33 mouse cellular contexts compared by ENCODE assay signal in the genomic region with DNA sequence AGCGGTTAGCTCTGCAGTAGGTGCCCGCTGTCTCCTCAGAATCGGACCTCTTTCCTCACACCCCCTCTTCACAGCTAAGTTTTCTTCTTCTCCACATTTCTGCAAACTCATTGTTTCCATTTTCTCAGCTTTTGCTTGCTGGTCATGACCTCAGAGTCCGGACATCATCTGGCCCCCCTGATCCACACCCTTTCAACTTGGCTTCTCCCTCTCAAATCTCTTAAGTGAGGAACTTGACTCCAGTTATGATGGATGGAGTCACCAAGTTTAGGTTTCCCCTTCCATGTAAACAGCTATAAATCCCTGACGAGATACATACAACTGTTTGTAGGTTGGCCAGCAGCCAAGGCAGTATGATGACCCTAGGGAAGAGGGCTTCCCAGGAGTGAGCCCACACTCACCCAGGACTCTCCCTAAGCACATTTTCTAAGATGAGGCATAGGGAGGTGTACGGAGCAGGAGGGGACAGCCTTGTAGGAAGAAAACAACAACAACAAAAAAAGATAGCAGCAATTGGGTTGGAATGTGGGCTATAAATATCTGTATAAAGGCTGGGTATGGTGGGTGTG.
A peak's percentile ranks its signal among the peaks of the same experiment; 100 is the strongest.
DNase-seq lines count a peak whose midpoint lies in the region; ATAC-seq and TF ChIP-seq lines count a peak whose summit lies in the region.
"Had no signal": no experiment of that assay in that cellular context is flagged by ENCODE, and none has a peak within 500 bp of the region (broad histone marks: within the 10 kb centered on the region; RNA-seq: fewer than 3 reads in every experiment).

No protein-coding gene starts in this region.

- no peak for TF ChIP-seq POLR2A in CH12.LX (IDR thresholded peaks at IDR 0.05; ENCODE audit: low read depth, low read length)

- no peaks in the 10 kb centered on the region for H3K4me1 ChIP-seq in kidney, postnatal 0 days (replicated peaks; ENCODE audit: insufficient read depth, low read length)
- peaks cover 4% of the 10 kb centered on the region; the same call in 1 of the 2 replicates for H3K4me1 ChIP-seq in lung, embryonic 16.5 days (replicated peaks; ENCODE audit: control insufficient read depth, insufficient read depth, low read length)
- peaks cover 21 to 41% of the 10 kb centered on the region in 2 experiments for H3K4me1 ChIP-seq in CH12.LX (ENCODE audit: control insufficient read depth in 1 of 2, insufficient read depth in 2 of 2)
- no peaks in the 10 kb centered on the region for H3K4me1 ChIP-seq in midbrain, postnatal 0 days (ENCODE audit: insufficient read depth, low read length)
- H3K4me1 ChIP-seq: embryonic facial prominence, embryonic 13.5 days; heart, embryonic 12.5 days; limb, embryonic 10.5 days; limb, embryonic 15.5 days; midbrain, embryonic 10.5 days; midbrain, embryonic 15.5 days; neural tube, embryonic 12.5 days had no signal

- ATAC-seq in kidney, postnatal 0 days (replicated peaks; ENCODE audit: low FRiP score, low read depth), result no peak
- peak; percentile 78 for ATAC-seq in lung, embryonic 16.5 days (ENCODE audit: low read depth)
- no peak for ATAC-seq in midbrain, postnatal 0 days (ENCODE audit: low FRiP score)
- no peak for ATAC-seq in activated CD4-positive, CD25-positive, alpha-beta regulatory T cell, adult 4 months
- ATAC-seq: forebrain, embryonic 16.5 days; midbrain, embryonic 15.5 days; Patski had no signal

- peak; percentile 22 for DNase-seq in kidney, postnatal 0 days (ENCODE audit: low spot score)
- no peak for DNase-seq in kidney, postnatal 36 days
- DNase-seq in lung, postnatal 25 days (ENCODE audit: low spot score), result no peak
- DNase-seq in CH12.LX (ENCODE audit: extremely low read depth) (no peak), ZHBTc4 (ENCODE audit: low read depth, low spot score) (peak; percentile 23)
- DNase-seq in midbrain, postnatal 0 days (ENCODE audit: low spot score), result no peak
- DNase-seq: adrenal gland, postnatal 25 days; cerebellum, adult 11-12 months; cerebellum, adult 9-11 months; embryo, embryonic 11 days; gastrocnemius, adult 2 months; heart, adult 2 months; heart, postnatal 4 days; layer of hippocampus, postnatal 36 days; liver, embryonic 13.5 days; right cerebral cortex, adult 18-20 months; spleen, adult 18-20 months had no signal

- TF ChIP-seq EP300 in CH12.LX (IDR thresholded peaks at IDR 0.05; ENCODE audit: low read length), result no peak

- no peak for TF ChIP-seq RAD21 in CH12.LX (IDR thresholded peaks at IDR 0.05; ENCODE audit: low read depth, low read length)

- no peaks in the 10 kb centered on the region for H3K79me2 ChIP-seq in CH12.LX (replicated peaks; ENCODE audit: control insufficient read depth, extremely low read depth, insufficient read depth, poor library complexity, severe bottlenecking)

- 47% methylated on average over 6 of the region's 6 CpGs for WGBS in kidney, postnatal 0 days
- WGBS in lung, embryonic 16.5 days, result 49% methylated on average over 6 of the region's 6 CpGs
- 92% methylated on average over 6 of the region's 6 CpGs for WGBS in midbrain, postnatal 0 days

- no peaks in the 10 kb centered on the region for H3K36me3 ChIP-seq in kidney, postnatal 0 days (ENCODE audit: insufficient read depth, low read length)
- no peaks in the 10 kb centered on the region for H3K36me3 ChIP-seq in lung, embryonic 16.5 days (ENCODE audit: control insufficient read depth, insufficient read depth, low read length)
- H3K36me3 ChIP-seq in CH12.LX (replicated peaks in 1 of 2; ENCODE audit: control insufficient read depth in 1 of 2, insufficient read depth in 1 of 2, low read length in 1 of 2), result no peaks in the 10 kb centered on the region
- H3K36me3 ChIP-seq in midbrain, postnatal 0 days (ENCODE audit: insufficient read depth, low read length), result no peaks in the 10 kb centered on the region
- H3K36me3 ChIP-seq: embryonic facial prominence, embryonic 13.5 days; G1E; heart, embryonic 12.5 days; limb, embryonic 10.5 days; limb, embryonic 15.5 days; liver, embryonic 13.5 days; midbrain, embryonic 10.5 days; midbrain, embryonic 15.5 days; neural tube, embryonic 12.5 days had no signal

- H3K27ac ChIP-seq in kidney, postnatal 0 days, result no peak overlapping the region
- peak overlapping the region; percentile 41; the same call in 1 of the 2 replicates for H3K27ac ChIP-seq in lung, embryonic 16.5 days (ENCODE audit: low read length)
- H3K27ac ChIP-seq in CH12.LX (ENCODE audit: insufficient read depth, low read depth), result no peak overlapping the region
- H3K27ac ChIP-seq in midbrain, postnatal 0 days (ENCODE audit: low read depth, low read length), result no peak overlapping the region
- H3K27ac ChIP-seq: embryonic facial prominence, embryonic 13.5 days; gastrocnemius, adult 2 months; heart, adult 2 months; hindbrain, embryonic 14.5 days; limb, embryonic 10.5 days; limb, embryonic 15.5 days; liver, embryonic 13.5 days; macrophage; midbrain, embryonic 10.5 days; midbrain, embryonic 15.5 days; neural tube, embryonic 12.5 days had no signal

- no peak overlapping the region for H3K4me2 ChIP-seq in kidney, postnatal 0 days (ENCODE audit: low read length)
- H3K4me2 ChIP-seq in lung, embryonic 16.5 days (ENCODE audit: low read depth, low read length), result no peak overlapping the region
- no peak overlapping the region for H3K4me2 ChIP-seq in CH12.LX (ENCODE audit: insufficient read depth, low read depth, poor library complexity, severe bottlenecking)
- no peak overlapping the region for H3K4me2 ChIP-seq in midbrain, postnatal 0 days (ENCODE audit: low read depth, low read length, poor library complexity, severe bottlenecking)
- H3K4me2 ChIP-seq: embryonic facial prominence, embryonic 13.5 days; heart, embryonic 12.5 days; hindbrain, embryonic 14.5 days; limb, embryonic 15.5 days; liver, embryonic 13.5 days; midbrain, embryonic 15.5 days; neural tube, embryonic 12.5 days had no signal

- in situ Hi-C loops in CH12.LX (cut with MboI; ENCODE audit: low pct_ligation_motif_present, low pct_unique_long_range_greater_than_20kb, low sequenced_read_pairs), result loop anchor here (5.0 kb wide), 1 partner anchor 81 kb away; a partner anchor contains a TSS

- dilution Hi-C loops in CH12.LX (cut with MboI; ENCODE audit: extremely low pct_ligation_motif_present, extremely low pct_unique_long_range_greater_than_20kb, low sequenced_read_pairs), result no loop called here

- H3K4me3 ChIP-seq in kidney, postnatal 0 days (replicated peaks; ENCODE audit: low read depth, low read length), result no peak overlapping the region
- no peak overlapping the region for H3K4me3 ChIP-seq in lung, embryonic 16.5 days (ENCODE audit: low read length)
- H3K4me3 ChIP-seq in CH12.LX (replicated peaks in 1 of 3; ENCODE audit: low read depth in 2 of 3, low read length in 2 of 3, poor library complexity in 1 of 3), result no peak overlapping the region
- H3K4me3 ChIP-seq in midbrain, postnatal 0 days (ENCODE audit: low read depth, low read length), result no peak overlapping the region
- H3K4me3 ChIP-seq: embryonic facial prominence, embryonic 13.5 days; erythroblast, embryonic 14.5 days; gastrocnemius, adult 2 months; heart, adult 2 months; heart, embryonic 12.5 days; limb, embryonic 10.5 days; limb, embryonic 15.5 days; liver, embryonic 13.5 days; midbrain, embryonic 10.5 days; midbrain, embryonic 15.5 days; myocyte; neural tube, embryonic 12.5 days had no signal

- no peak overlapping the region for H3K9ac ChIP-seq in kidney, postnatal 0 days (ENCODE audit: low read depth, low read length)
- H3K9ac ChIP-seq in lung, embryonic 16.5 days (ENCODE audit: low read length), result no peak overlapping the region
- H3K9ac ChIP-seq in CH12.LX (ENCODE audit: insufficient read depth, low read depth), result no peak overlapping the region
- H3K9ac ChIP-seq in midbrain, postnatal 0 days (replicated peaks; ENCODE audit: low read length, poor library complexity, severe bottlenecking), result no peak overlapping the region
- H3K9ac ChIP-seq: embryonic facial prominence, embryonic 13.5 days; heart, embryonic 12.5 days; hindbrain, embryonic 14.5 days; limb, embryonic 15.5 days; liver, embryonic 13.5 days; midbrain, embryonic 15.5 days; neural tube, embryonic 12.5 days had no signal

- H3K9me3 ChIP-seq in kidney, postnatal 0 days (replicated peaks; ENCODE audit: low read length), result no peaks in the 10 kb centered on the region
- H3K9me3 ChIP-seq in lung, embryonic 16.5 days (ENCODE audit: control insufficient read depth, low read length), result no peaks in the 10 kb centered on the region
- no peaks in the 10 kb centered on the region for H3K9me3 ChIP-seq in CH12.LX (replicated peaks; ENCODE audit: low read length)
- no peaks in the 10 kb centered on the region for H3K9me3 ChIP-seq in midbrain, postnatal 0 days (ENCODE audit: low read length)
- H3K9me3 ChIP-seq: embryonic facial prominence, embryonic 13.5 days; G1E; heart, embryonic 12.5 days; limb, embryonic 10.5 days; limb, embryonic 15.5 days; liver, embryonic 13.5 days; midbrain, embryonic 10.5 days; midbrain, embryonic 15.5 days; neural tube, embryonic 12.5 days had no signal

- no peaks in the 10 kb centered on the region for H3K27me3 ChIP-seq in kidney, postnatal 0 days (ENCODE audit: insufficient read depth, low read length)
- H3K27me3 ChIP-seq in lung, embryonic 16.5 days (ENCODE audit: control insufficient read depth, insufficient read depth, low read depth, low read length), result no peaks in the 10 kb centered on the region
- H3K27me3 ChIP-seq in CH12.LX (replicated peaks), result no peaks in the 10 kb centered on the region
- H3K27me3 ChIP-seq in midbrain, postnatal 0 days (ENCODE audit: insufficient read depth, low read length), result no peaks in the 10 kb centered on the region
- H3K27me3 ChIP-seq: embryonic facial prominence, embryonic 13.5 days; heart, embryonic 12.5 days; limb, embryonic 15.5 days; liver, embryonic 13.5 days; midbrain, embryonic 15.5 days; neural tube, embryonic 12.5 days; Patski had no signal

- TF ChIP-seq CTCF in kidney, postnatal 0 days (IDR thresholded peaks at IDR 0.05; ENCODE audit: low read depth), result no peak
- TF ChIP-seq CTCF in CH12.LX (conservative IDR thresholded peaks at IDR 0.05 in 1 of 2, IDR thresholded peaks at IDR 0.05 in 1 of 2; ENCODE audit: low read depth in 2 of 2, low read length in 2 of 2), result no peak
- TF ChIP-seq CTCF in midbrain, postnatal 0 days (IDR thresholded peaks at IDR 0.05), result no peak

TF ChIP-seq in CH12.LX, 34 proteins besides CTCF, POLR2A, EP300 and RAD21:
- TF ChIP-seq PAX5 (IDR thresholded peaks at IDR 0.05; ENCODE audit: low read length) (no peak), HCFC1 (IDR thresholded peaks at IDR 0.05; ENCODE audit: low read depth, low read length) (no peak), ETS1 (conservative IDR thresholded peaks at IDR 0.05; ENCODE audit: low read depth, low read length) (0 out of 2 replicates have a peak, but pooled peaks have one; percentile 28), RCOR1 (conservative IDR thresholded peaks at IDR 0.05; ENCODE audit: low read depth, low read length) (no peak), ZC3H11A (IDR thresholded peaks at IDR 0.05; ENCODE audit: low read depth, low read length) (no peak), JUN (IDR thresholded peaks at IDR 0.05; ENCODE audit: insufficient read depth, low read depth, low read length) (peak; percentile 23; the same call in 1 of the 2 replicates)
TF ChIP-seq in CH12.LX: peak in this region for 2.

Comparison
In these comparisons a context has a peak if more than half of its experiments do, and no peak if none do; other contexts are left out.
1. DNase-seq: peak in kidney, postnatal 0 days (single experiment) and ZHBTc4 (single experiment); none in kidney, postnatal 36 days (0 of 2), lung, postnatal 25 days (single experiment), CH12.LX (single experiment) and midbrain, postnatal 0 days (single experiment).